Mouse (Mus musculus) embryo, embryonic 11.5 days (tissue): Measurements from ENCODE around the gene Oas1h.
"Not testable (repeated sequence)": the region's sequence is repeated elsewhere in the genome, so short reads cannot be mapped to it uniquely, and the experiment has no call there.

Source experiments
- DNase-seq: peaks from one replicate; pipeline ENCODE4 v3.0.0-alpha.2; 2012; ENCODE audit warnings: low read depth, low spot score

The Oas1h gene

GRCm38 (mm10) chr5:120881681-120882080, 20.5 kb downstream of the Oas1h start:
- not testable (repeated sequence) for DNase-seq

DNA sequence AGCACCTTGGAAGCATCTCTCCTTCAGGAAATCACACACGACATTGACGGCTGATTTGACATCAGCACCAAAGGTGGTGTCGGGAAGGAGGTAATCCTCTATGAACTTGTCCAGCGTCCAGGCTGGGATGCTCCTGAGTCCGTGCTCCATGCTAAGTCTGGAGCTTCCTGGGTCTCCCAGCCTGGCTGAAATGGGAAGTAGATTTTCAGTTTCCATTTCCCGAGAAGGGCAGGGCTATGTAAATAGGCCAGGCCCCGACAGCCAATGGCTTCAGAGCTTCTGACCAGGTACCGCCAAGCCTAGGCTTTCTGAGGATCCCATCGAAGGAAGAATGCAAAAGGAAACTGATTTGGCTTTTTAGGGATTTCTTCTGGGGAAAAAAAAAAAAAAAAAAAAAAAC, 26.2 kb downstream of the Oas1h start, which contains the start of gene Oas1g:
TSS of gene Oas1g (minus strand) at position 201 of the 400 bp plus-strand sequence.
- not testable (repeated sequence) for DNase-seq

GRCm38 (mm10) chr5:120887831-120888230, 26.6 kb downstream of the Oas1h start:
- no peak for DNase-seq

DNA sequence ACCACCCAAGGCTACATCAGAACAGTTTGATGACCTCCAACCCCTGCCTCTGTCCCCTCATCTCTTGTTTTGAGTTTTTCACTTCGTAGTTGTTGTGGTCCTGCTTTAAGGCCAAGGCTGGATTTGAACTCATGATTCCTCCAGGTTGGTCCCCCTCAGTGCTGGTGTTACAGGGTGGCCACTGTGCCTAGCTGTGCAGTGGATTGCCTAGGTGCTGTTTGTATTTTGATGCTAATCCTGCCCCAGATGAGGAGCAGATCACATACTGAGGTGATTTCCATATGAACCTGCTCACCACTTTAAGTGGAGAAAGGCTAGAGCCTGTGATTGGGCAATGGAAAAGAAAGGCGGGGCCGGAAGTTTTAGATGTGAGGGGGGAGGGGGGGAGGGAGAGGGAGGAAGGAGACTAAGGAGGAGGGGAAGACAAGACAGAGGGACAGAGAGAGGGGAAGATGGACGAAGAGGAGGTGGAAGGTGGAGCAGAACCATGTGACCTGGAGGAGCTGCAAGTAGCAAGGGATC, 27.1 kb downstream of the Oas1h start:
- DNase-seq = not testable (repeated sequence)

- DNase-seq = no peak
Measured at GRCm38 (mm10) chr5:120890026-120890425, 28.8 kb downstream of the Oas1h start.

- no peak for DNase-seq
Measured at GRCm38 (mm10) chr5:120890991-120891390, 29.8 kb downstream of the Oas1h start.

GRCm38 (mm10) chr5:120891566-120892242, 30.5 kb downstream of the Oas1h start:
- DNase-seq = not testable (repeated sequence)

- DNase-seq = no peak
Measured at GRCm38 (mm10) chr5:120892243-120892660, 31.0 kb downstream of the Oas1h start.

- not testable (repeated sequence) for DNase-seq
Measured at GRCm38 (mm10) chr5:120893866-120894265, 32.6 kb downstream of the Oas1h start.

GRCm38 (mm10) chr5:120894692-120895091, 33.5 kb downstream of the Oas1h start:
- not testable (repeated sequence) for DNase-seq

DNA sequence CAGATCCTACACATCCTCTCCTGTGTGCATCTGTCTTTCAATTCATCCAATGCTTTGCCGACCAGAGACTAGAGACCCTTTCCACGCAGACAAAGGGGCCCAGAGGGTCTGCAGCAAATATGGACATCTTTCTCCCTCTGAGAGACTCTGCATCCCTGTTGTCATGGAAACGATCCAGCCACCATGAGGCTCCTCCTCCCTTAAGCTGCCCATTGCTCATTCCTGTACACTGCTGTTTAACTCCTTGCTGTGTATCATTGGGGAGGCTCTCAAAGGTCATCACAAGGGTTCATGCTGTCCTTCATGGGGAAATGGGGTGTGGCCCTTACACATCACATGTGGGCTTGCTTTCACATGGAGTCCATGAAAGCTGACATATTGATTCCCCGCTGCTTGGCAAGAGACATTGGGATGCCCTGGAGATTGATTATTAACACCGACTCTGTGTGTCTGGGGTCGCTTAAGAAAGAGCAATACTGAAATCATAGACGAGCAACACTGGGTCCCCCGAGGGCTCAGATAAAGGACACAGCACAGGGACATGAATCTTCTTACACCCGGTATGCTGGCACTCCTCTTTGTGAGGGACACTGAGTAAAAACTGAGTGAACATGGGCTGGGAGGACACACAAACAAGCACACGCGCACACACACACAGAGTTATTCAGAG, 34.1 kb downstream of the Oas1h start:
- DNase-seq = no peak

DNA sequence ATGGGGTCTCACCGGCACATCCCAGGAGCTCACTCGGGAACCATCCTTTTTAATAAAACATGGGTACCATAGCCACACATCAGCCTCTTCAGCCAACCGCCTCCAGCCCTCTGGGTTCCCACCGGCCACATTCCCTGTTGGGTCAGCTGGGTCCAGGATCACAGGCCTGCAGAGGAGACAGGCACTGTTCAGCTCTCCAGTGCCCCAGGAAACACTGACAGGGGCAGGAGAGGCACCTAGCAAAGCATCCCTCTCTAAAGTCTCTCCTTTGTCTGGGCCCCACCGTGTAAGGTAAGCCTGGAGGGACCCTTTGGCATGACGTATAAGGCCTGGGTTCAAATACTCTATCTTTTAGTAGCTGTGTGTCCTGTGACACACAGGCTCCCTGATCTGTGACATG, 37.1 kb downstream of the Oas1h start:
- no peak for DNase-seq

GRCm38 (mm10) chr5:120898726-120899125, 37.5 kb downstream of the Oas1h start:
- no peak for DNase-seq

GRCm38 (mm10) chr5:120900666-120901065, 39.4 kb downstream of the Oas1h start:
- DNase-seq = no peak

- DNase-seq = no peak
Measured at GRCm38 (mm10) chr5:120902056-120902455, 40.8 kb downstream of the Oas1h start.

DNA sequence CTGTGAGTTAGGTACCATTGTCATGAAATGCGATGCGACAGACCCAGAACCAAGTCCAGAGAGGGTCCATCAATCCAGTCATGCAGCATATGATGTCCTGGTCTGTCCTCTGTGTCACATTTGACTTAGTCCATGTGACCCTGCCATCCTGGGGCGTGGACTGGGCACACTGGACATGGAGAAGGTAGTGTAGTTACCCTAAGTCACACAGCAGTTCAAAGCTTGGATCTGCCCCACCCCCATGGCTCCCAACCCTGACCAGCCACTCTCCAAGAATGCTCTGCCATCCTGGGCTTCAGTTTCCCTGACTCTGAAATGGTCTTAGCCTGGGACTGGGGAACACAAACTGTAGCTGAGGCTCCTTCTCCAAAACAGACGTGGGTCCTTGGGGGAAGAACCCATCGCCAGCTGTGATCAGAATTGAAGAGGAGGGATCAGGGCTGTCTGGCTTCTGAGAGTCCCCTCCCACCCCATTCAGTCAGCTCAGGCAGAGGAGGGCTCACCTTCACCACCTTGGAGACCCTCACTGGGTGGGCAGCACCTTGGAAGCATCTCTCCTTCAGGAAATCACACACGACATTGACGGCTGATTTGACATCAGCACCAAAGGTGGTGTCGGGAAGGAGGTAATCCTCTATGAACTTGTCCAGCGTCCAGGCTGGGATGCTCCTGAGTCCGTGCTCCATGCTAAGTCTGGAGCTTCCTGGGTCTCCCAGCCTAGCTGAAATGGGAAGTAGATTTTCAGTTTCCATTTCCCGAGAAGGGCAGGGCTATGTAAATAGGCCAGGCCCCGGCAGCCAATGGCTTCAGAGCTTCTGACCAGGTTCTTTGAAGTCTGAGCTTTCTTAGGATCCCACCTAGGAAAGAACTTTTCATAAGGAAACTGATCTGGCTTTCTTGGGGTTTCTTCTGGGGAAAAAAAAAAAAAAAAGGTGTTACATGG, 45.8 kb downstream of the Oas1h start, which contains the start of gene Oas1a:
TSS of gene Oas1a (minus strand) at position 731 of the 943 bp plus-strand sequence.
- not testable (repeated sequence) for DNase-seq

DNA sequence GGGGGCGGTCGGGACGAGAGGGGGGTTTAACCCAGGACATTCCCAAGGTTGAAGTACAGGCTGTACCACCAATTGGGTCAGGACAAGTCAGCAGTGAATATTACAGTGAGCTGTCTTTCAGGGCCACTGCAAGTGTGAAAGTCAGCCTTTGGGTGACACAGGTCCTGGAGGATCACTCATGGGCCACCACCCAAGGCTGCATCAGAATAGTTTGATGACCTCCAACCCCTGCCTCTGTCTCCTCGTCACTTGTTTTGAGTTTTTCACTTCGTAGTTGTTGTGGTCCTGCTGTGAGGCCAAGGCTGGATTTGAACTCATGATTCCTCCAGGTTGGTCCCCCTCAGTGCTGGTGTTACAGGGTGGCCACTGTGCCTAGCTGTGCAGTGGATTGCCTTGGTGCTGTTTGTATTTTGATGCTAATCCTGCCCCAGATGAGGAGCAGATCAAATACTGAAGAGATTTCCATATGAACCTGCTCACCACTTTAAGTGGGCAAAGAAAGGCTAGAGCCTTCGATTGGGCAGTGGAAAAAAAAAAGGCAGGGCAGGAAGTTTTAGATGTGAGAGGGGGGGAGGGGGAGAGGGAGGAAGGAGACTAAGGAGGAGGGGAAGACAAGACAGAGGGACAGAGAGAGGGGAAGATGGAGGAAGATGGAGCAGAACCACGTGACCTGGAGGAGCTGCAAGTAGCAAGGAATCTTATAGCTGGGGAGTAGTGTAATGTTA, 47.1 kb downstream of the Oas1h start:
- no peak for DNase-seq

- not testable (repeated sequence) for DNase-seq
Measured at GRCm38 (mm10) chr5:120914204-120914603, 53.0 kb downstream of the Oas1h start, which contains the start of gene Oas1d. Gene Oas1d (plus strand): TSS chr5:120914536.

DNA sequence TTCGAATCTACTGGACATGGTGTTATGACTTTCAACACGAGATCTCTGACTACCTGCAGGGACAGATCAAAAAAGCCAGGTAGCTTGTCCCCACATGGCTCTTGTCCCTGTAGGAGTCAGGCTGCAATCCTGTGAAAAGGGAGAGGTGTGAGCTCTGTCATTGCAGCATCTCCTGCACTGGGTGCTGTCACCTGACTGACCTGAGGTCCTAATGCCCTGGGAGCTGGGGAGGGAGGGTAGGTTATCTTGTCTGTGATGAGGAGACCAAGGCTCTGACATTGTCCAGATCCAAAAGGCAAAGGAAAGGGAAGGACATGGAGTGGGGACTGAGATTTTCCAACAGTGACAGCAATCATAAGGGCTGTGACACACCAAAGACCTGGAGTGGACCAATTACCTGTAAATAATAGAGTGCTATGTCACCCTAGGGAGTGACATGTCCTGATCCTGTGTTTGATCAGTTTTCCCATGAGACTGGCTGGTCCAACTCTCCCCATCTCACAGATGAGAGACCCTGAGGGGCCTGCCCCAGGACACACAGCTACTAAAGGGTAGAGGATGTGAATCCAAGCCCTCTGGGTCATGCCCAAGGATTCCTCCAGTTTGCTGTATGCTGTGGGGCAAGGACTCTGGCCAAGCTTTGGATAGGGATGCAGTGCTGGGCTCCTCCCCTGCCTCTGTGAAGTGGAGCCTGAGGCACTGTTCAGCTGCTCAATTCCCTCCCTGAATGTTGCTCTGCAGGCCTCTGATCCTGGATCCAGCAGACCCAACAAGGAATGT, 58.1 kb downstream of the Oas1h start:
- not testable (repeated sequence) for DNase-seq

DNA sequence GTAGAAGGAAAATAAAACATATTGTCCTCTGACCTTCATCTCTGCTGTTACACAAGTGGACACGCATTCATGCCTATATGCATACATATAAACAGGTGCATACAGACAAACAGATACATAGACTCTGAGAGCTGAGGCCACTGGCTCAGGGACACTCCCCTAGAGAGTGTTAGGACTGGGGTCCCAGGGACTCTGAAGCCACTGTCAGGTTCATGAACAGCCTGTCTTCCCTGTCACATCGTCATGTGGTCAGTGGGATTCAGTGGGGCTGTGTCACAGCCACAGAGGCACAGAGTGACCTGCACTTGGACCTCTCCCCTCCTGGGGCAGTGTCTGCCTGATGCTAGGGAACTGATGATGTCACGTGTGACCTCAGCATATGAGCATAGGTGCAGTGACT, 59.1 kb downstream of the Oas1h start:
- DNase-seq = no peak
